22 mouse cellular contexts compared by ENCODE assay signal in genomic region chr12:110990500-110990899, GRCm38 (mm10).
"Had no signal": no experiment of that assay in that cellular context is flagged by ENCODE, and none has a peak within 500 bp of the region (broad histone marks: within the 10 kb centered on the region; RNA-seq: fewer than 3 reads in every experiment).

No protein-coding gene starts in this region.

- H3K4me3 ChIP-seq: heart, embryonic 13.5 days; hindbrain, embryonic 13.5 days; hindbrain, embryonic 15.5 days; limb, embryonic 13.5 days; limb, embryonic 15.5 days had no signal

- H3K27me3 ChIP-seq: heart, embryonic 13.5 days; heart, embryonic 15.5 days; hindbrain, embryonic 13.5 days; hindbrain, embryonic 15.5 days; kidney, embryonic 15.5 days; limb, embryonic 13.5 days; limb, embryonic 15.5 days had no signal

- H3K27ac ChIP-seq: heart, embryonic 13.5 days; heart, embryonic 15.5 days; hindbrain, embryonic 13.5 days; hindbrain, embryonic 15.5 days; hindbrain, postnatal 0 days; kidney, embryonic 15.5 days; kidney, postnatal 0 days; limb, embryonic 13.5 days; limb, embryonic 15.5 days had no signal

- ATAC-seq: hindbrain, postnatal 0 days had no signal

- H3K9ac ChIP-seq: heart, embryonic 13.5 days; heart, embryonic 15.5 days; hindbrain, embryonic 13.5 days; hindbrain, embryonic 15.5 days; limb, embryonic 13.5 days; limb, embryonic 15.5 days had no signal

- H3K4me2 ChIP-seq: limb, embryonic 13.5 days; limb, embryonic 15.5 days had no signal

- H3K36me3 ChIP-seq: heart, embryonic 13.5 days; heart, embryonic 15.5 days; hindbrain, embryonic 13.5 days; hindbrain, embryonic 15.5 days; kidney, embryonic 15.5 days; limb, embryonic 13.5 days; limb, embryonic 15.5 days had no signal

- H3K9me3 ChIP-seq: heart, embryonic 13.5 days; heart, embryonic 15.5 days; hindbrain, embryonic 13.5 days; hindbrain, embryonic 15.5 days; kidney, embryonic 15.5 days; limb, embryonic 13.5 days; limb, embryonic 15.5 days had no signal

- DNase-seq: gastrocnemius, postnatal 10 days; gastrocnemius, postnatal 25 days; heart, adult 18-20 months; heart, postnatal 14 days; heart, postnatal 36 days; kidney, adult 11 months; kidney, adult 2 months; kidney, adult 9 months; kidney, postnatal 14 days; kidney, postnatal 36 days; layer of hippocampus, adult 9-11 months; layer of hippocampus, postnatal 36 days; left cerebral cortex, postnatal 4 days had no signal
